Mouse (Mus musculus): ENCODE data around the gene Cntn4.

Cntn4 gene

GRCm38 (mm10) chr6:106097856-106098255 is 420.4 kb downstream of the Cntn4 start:
- no peak for DNase-seq

GRCm38 (mm10) chr6:106118523-106119081 is 441.1 kb downstream of the Cntn4 start:
- DNase-seq = peak; percentile 54 to 59

- DNase-seq = no peak
Observed at GRCm38 (mm10) chr6:106153530-106153929, 476.1 kb downstream of the Cntn4 start.

- no peak for DNase-seq
Observed at GRCm38 (mm10) chr6:106155362-106155761, 477.9 kb downstream of the Cntn4 start.

GRCm38 (mm10) chr6:106177546-106177945 is 500.1 kb downstream of the Cntn4 start:
- DNase-seq = peak; percentile 81

- no peak for DNase-seq
Observed at GRCm38 (mm10) chr6:106181596-106181995, 504.1 kb downstream of the Cntn4 start.

GRCm38 (mm10) chr6:106200974-106201373 is 523.5 kb downstream of the Cntn4 start:
- no peak for DNase-seq

GRCm38 (mm10) chr6:106207401-106207800 is 529.9 kb downstream of the Cntn4 start:
- peak; percentile 27 to 41 for DNase-seq

GRCm38 (mm10) chr6:106213071-106213470 is 535.6 kb downstream of the Cntn4 start:
- DNase-seq = no peak

GRCm38 (mm10) chr6:106237046-106237948 is 559.8 kb downstream of the Cntn4 start:
- peak in 1 of 2 experiments; percentile 10 for DNase-seq

- DNase-seq = no peak
Observed at GRCm38 (mm10) chr6:106241553-106241952, 564.1 kb downstream of the Cntn4 start.

- peak; percentile 64 to 83 for DNase-seq
Observed at GRCm38 (mm10) chr6:106263396-106263795, 585.9 kb downstream of the Cntn4 start.

GRCm38 (mm10) chr6:106265487-106265886 is 588.0 kb downstream of the Cntn4 start:
- no peak for DNase-seq

GRCm38 (mm10) chr6:106266304-106266703 is 588.8 kb downstream of the Cntn4 start:
- no peak for DNase-seq

GRCm38 (mm10) chr6:106268723-106269122 is 591.3 kb downstream of the Cntn4 start:
- no peak for DNase-seq

GRCm38 (mm10) chr6:106277139-106277538 is 599.7 kb downstream of the Cntn4 start:
- DNase-seq = no peak

- no peak for DNase-seq
Observed at GRCm38 (mm10) chr6:106281621-106282020, 604.2 kb downstream of the Cntn4 start.

- DNase-seq = no peak
Observed at GRCm38 (mm10) chr6:106283815-106284214, 606.4 kb downstream of the Cntn4 start.

GRCm38 (mm10) chr6:106299451-106299850 is 622.0 kb downstream of the Cntn4 start:
- peak; percentile 6 to 27 for DNase-seq

- DNase-seq = peak; percentile 47 to 72
Observed at GRCm38 (mm10) chr6:106300179-106300578, 622.7 kb downstream of the Cntn4 start.

GRCm38 (mm10) chr6:106302435-106302834 is 625.0 kb downstream of the Cntn4 start:
- no peak for DNase-seq

- no peak for DNase-seq
Observed at GRCm38 (mm10) chr6:106328987-106329386, 651.5 kb downstream of the Cntn4 start.

GRCm38 (mm10) chr6:106329636-106330035 is 652.2 kb downstream of the Cntn4 start:
- peak; percentile 39 to 41 for DNase-seq

- DNase-seq = no peak
Observed at GRCm38 (mm10) chr6:106332466-106332865, 655.0 kb downstream of the Cntn4 start.
